Mouse (Mus musculus) C2C12 (cell line): ENCODE measurements around the gene Hoxd13. TPM values are rescaled to one million over a fixed set of nuclear protein-coding genes. Genes with fewer than 3 reads are reported as not detected.

Experiments used
- H3K27me3 ChIP-seq: one replicate; pipeline ENCODE4 v1.6.1; 2011; ENCODE audit not compliant: control insufficient read depth, insufficient read depth, insufficient read length
- H3K36me3 ChIP-seq: one replicate; pipeline ENCODE4 v1.6.1; 2011; ENCODE audit not compliant: control insufficient read depth, insufficient read depth
- H3K4me3 ChIP-seq: one replicate; pipeline ENCODE4 v1.5.1; 2011; ENCODE audit warnings: mild to moderate bottlenecking, control low read depth; ENCODE audit not compliant: poor library complexity, insufficient read depth, severe bottlenecking
- H3K79me2 ChIP-seq: one replicate; pipeline ENCODE4 v1.6.1; 2011; ENCODE audit not compliant: control insufficient read depth, insufficient read depth
- H3K79me3 ChIP-seq: one replicate; pipeline ENCODE4 v1.6.1; 2011; ENCODE audit warnings: low read depth, control low read depth
- H3ac ChIP-seq: one replicate; pipeline ENCODE3; 2011; ENCODE audit warnings: low read depth; ENCODE audit not compliant: control insufficient read depth, insufficient read length
- CEBPB ChIP-seq: IDR thresholded peaks from one replicate; pipeline ENCODE4 v1.6.1; 2011; ENCODE audit warnings: low read depth, mild to moderate bottlenecking, control low read depth, moderate library complexity
- CTCF ChIP-seq: IDR thresholded peaks from one replicate; pipeline ENCODE4 v1.5.1; 2011; ENCODE audit not compliant: control insufficient read depth, insufficient read depth, insufficient read length
- FOSL1 ChIP-seq: IDR thresholded peaks from one replicate; pipeline ENCODE4 v1.8.0; 2011; ENCODE audit warnings: mild to moderate bottlenecking, low read length; ENCODE audit not compliant: poor library complexity, insufficient read depth, severe bottlenecking
- MAX ChIP-seq: IDR thresholded peaks from one replicate; pipeline ENCODE4 v1.6.1; 2011; ENCODE audit warnings: mild to moderate bottlenecking, control low read depth
- MYOD1 ChIP-seq: IDR thresholded peaks from one replicate; pipeline ENCODE4 v1.6.1; 2011; ENCODE audit warnings: low read depth; ENCODE audit not compliant: control insufficient read depth, insufficient read length
- MYOG ChIP-seq: IDR thresholded peaks from one replicate; pipeline ENCODE4 v1.6.1; 2011; ENCODE audit not compliant: control insufficient read depth, insufficient read length; ENCODE audit errors: extremely low read depth
- USF1 ChIP-seq: IDR thresholded peaks from one replicate; pipeline ENCODE4 v1.6.1; 2011; ENCODE audit warnings: low read depth, mild to moderate bottlenecking, control low read depth, moderate library complexity
- polyA plus RNA-seq: library from polyadenylated mRNA; unstranded; fragments of >200 nt; fragmentation: generic; extraction: Trizol; gene quantifications from one replicate; pipeline ENCODE4 v1.2.1, GENCODE M21; 2012; ENCODE audit warnings: missing spikeins

Hoxd13 gene
- polyA plus RNA-seq, 1 experiment: not detected

DNA sequence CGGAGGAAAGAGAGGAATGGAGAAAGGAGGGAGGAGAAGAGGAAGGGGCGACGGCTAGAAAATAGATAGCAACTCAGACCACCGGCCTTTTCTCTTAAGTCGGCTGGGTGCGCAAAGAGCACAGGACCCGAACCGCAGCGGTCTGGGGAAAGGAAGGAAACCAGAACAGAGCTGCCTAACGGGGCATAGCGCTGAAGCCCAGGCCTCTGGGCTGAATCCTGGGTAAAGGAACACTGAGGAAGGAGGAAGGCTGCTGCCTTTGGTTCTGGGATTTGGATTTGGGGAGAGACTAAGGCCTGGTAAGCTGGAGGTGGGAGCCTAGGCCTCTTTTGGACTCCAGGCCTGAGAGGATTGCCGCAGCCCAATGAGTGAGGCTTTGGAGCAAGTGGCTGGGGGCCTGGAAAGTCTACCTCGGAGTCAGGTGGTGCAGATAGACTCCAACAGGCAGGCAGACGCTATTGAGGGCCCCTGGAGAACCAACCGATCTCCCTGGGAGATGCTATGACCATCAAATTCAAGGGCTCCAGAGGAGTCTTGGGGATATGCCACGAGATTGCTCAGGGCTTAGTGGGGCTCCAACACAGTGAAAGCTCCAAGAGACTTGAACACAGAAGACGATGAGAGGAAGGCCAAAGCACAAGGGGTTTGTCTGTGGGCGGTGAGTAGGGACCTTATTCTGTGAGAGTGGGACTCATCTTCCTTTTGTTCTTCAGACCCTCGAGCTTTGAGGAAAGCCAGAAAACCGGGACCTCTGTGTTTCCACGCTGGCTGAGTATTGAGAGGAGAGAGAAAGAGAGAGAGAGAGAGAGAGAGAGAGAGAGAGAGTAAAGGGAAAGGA lies 12.7 kb downstream of the Hoxd13 start:
- Histone ChIP-seq H3K27me3 (peaks cover 53% of the 10 kb centered on the region), H3K79me3 (no peaks in the 10 kb centered on the region)
- TF ChIP-seq CEBPB (no peak), MAX (no peak), MYOG (no peak), MYOD1 (no peak), USF1 (no peak), CTCF (no peak), FOSL1 (no peak)

DNA sequence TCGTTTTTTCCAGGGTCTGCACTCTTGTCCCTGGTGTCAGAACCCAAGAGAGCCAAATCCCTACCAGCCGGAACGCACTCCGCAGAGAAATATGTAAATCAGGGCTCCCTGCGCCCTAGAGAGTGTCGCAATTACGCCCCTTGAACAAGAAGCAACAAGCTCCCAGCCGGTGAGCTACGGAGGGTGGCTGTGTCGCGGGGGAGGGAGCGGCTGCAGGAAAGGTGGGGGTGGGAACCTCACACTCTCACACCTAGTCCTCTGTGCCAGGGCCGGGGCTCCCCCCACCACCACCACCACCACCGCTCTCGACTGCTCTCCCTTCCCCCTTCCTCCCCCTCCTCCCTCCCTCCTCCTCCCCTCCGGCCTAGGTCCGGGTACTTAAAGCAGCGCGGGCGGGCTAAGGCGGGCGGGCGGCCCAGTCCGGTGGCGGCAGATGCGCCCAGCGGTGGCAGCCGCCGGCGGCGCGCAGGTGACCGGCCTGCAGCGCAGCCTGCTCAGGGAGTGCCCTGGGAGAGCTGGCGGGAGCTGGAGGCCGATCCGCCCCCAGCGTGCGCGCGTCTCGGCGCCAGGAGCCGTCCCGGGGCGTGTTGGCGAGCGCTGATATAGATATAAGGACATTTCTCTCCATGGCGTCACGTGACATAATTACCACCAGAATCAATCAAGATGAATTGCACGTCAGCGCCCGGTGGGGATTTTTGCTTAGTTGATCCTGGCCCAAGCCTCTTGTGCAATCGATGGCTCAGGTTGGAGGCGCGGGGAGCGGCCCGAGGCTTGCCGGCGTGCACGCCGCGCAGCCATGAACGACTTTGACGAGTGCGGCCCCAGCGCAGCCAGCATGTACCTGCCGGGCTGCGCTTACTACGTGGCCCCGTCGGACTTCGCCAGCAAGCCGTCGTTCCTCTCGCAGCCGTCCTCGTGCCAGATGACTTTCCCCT lies 13.8 kb downstream of the Hoxd13 start:
- H3K4me3 ChIP-seq: no peak overlapping the region
- H3K79me3 ChIP-seq: no peaks in the 10 kb centered on the region
- no peaks in the 10 kb centered on the region for H3K79me2 ChIP-seq
- no peak overlapping the region for H3ac ChIP-seq
- no peaks in the 10 kb centered on the region for H3K36me3 ChIP-seq
- H3K27me3 ChIP-seq: peaks cover 43% of the 10 kb centered on the region
- TF ChIP-seq FOSL1 (no peak), USF1 (no peak), CTCF (no peak), MYOD1 (no peak), MAX (no peak), MYOG (no peak), CEBPB (no peak)

More for the DNA sequence above, 12.7 kb downstream of the Hoxd13 start:
- Histone ChIP-seq H3K36me3 (no peaks in the 10 kb centered on the region), H3K4me3 (no peak overlapping the region), H3ac (no peak overlapping the region), H3K79me2 (no peaks in the 10 kb centered on the region)

DNA sequence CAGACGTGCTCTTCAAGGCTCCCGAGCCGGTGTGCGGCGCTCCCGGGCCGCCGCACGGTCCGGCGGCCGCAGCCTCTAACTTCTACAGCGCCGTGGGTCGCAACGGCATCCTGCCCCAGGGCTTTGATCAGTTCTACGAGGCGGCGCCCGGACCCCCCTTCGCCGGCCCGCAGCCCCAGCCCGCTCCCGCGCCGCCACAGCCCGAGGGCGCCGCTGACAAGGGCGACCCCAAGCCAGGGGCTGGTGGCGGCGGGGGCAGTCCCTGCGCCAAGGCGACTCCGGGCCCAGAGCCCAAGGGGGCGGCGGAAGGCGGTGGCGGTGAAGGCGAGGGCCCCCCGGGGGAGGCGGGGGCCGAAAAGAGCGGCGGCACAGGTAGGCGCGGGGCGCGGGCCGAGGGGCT lies 14.7 kb downstream of the Hoxd13 start:
- Histone ChIP-seq H3K4me3 (no peak overlapping the region), H3K36me3 (no peaks in the 10 kb centered on the region), H3K79me2 (no peaks in the 10 kb centered on the region), H3ac (no peak overlapping the region), H3K79me3 (no peaks in the 10 kb centered on the region), H3K27me3 (peaks cover 51% of the 10 kb centered on the region)
- no peak for TF ChIP-seq MAX

DNA sequence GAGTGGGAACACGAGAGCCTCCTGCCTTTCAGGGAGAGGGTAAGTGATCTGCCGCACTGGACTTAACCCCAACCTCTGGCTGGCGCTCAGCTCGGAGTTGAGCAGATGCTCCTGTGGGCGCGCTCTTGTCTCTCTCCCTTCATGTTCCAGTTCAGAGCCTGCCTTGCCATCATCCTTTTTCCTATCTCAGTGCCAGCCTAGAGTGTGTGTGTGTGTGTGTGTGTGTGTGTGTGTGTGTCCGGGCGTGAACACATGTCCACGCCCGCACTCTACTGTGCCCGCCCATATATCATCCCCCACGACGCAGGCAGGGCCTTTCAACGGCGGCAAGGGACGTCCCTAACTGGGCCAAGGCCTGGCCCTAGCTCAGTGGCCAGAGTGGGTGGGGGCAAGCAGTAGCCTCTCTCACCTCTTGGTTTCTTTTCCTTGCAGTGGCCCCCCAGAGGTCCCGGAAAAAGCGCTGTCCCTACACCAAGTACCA lies 15.4 kb downstream of the Hoxd13 start:
- H3K36me3 ChIP-seq: no peaks in the 10 kb centered on the region
- H3K79me2 ChIP-seq: no peaks in the 10 kb centered on the region
- TF ChIP-seq USF1 (no peak), CEBPB (no peak), FOSL1 (no peak), CTCF (no peak), MAX (no peak), MYOG (no peak), MYOD1 (no peak)
- no peaks in the 10 kb centered on the region for H3K79me3 ChIP-seq
- no peak overlapping the region for H3K4me3 ChIP-seq
- no peak overlapping the region for H3ac ChIP-seq
- H3K27me3 ChIP-seq: peaks cover 55% of the 10 kb centered on the region

DNA sequence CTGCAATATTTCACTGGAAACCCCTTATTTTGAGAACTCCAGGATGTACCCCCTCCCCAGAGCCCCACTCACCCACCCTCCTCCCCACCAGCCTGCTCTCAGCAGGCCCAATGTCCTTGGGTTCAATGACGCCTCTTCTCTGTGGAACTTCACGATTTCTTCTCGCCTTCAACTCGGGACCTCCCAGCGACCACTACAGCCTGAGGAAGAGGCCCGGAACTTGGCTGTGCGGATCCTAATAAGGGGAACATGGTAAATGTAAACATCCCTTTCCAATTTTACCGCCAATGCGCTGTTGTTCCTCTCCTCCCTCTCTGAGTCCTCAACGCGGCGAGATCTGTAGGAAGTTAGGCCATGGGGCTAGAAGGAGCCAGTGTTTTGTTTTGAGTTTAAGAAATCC lies 16.0 kb downstream of the Hoxd13 start:
- peaks cover 56% of the 10 kb centered on the region for H3K27me3 ChIP-seq
- no peak for TF ChIP-seq USF1
- TF ChIP-seq MYOG: no peak
- no peak for TF ChIP-seq CTCF
- TF ChIP-seq CEBPB: no peak
- no peak for TF ChIP-seq MYOD1
- no peak for TF ChIP-seq FOSL1
- no peak for TF ChIP-seq MAX
- H3K79me3 ChIP-seq: no peaks in the 10 kb centered on the region
- H3K79me2 ChIP-seq: no peaks in the 10 kb centered on the region
- no peak overlapping the region for H3K4me3 ChIP-seq
- no peak overlapping the region for H3ac ChIP-seq
- no peaks in the 10 kb centered on the region for H3K36me3 ChIP-seq
